Mouse (Mus musculus): Measurements from ENCODE around the gene Lrrc29. TPM values are rescaled to one million over a fixed set of nuclear protein-coding genes. Genes with fewer than 3 reads are reported as not detected.

Gene Lrrc29
- polyA plus RNA-seq, 3 experiments from 2014 or later = 1.8 to 4.2 (median 3.2) TPM

GRCm38 (mm10) chr8:105343791-105344574 lies 17.9 kb upstream of the Lrrc29 start:
- no peak for ATAC-seq

- no peak for ATAC-seq
Observed at GRCm38 (mm10) chr8:105342768-105343167, 16.7 kb upstream of the Lrrc29 start.

- no peak for ATAC-seq
Observed at GRCm38 (mm10) chr8:105341399-105341798, 15.3 kb upstream of the Lrrc29 start.

- ATAC-seq = no peak
Observed at GRCm38 (mm10) chr8:105339886-105340635, 14.0 kb upstream of the Lrrc29 start.

- ATAC-seq = no peak
Observed at GRCm38 (mm10) chr8:105338992-105339391, 12.9 kb upstream of the Lrrc29 start.

GRCm38 (mm10) chr8:105336373-105337130 lies 10.5 kb upstream of the Lrrc29 start:
- ATAC-seq = no peak

- no peak for ATAC-seq
Observed at GRCm38 (mm10) chr8:105332523-105332922, 6.4 kb upstream of the Lrrc29 start.

GRCm38 (mm10) chr8:105331931-105332330 lies 5.9 kb upstream of the Lrrc29 start:
- ATAC-seq = no peak

- no peak for ATAC-seq
Observed at GRCm38 (mm10) chr8:105331469-105331868, 5.4 kb upstream of the Lrrc29 start.

GRCm38 (mm10) chr8:105330325-105330724 lies 4.2 kb upstream of the Lrrc29 start:
- no peak for ATAC-seq

- ATAC-seq = no peak
Observed at GRCm38 (mm10) chr8:105326968-105327367, 890 bp upstream of the Lrrc29 start.

GRCm38 (mm10) chr8:105325641-105326093 lies 411 bp downstream of the Lrrc29 start:
- ATAC-seq = no peak

GRCm38 (mm10) chr8:105323183-105323582 lies 2.9 kb downstream of the Lrrc29 start:
- no peak for ATAC-seq

- no peak for ATAC-seq
Observed at GRCm38 (mm10) chr8:105318662-105319190, 7.4 kb downstream of the Lrrc29 start.

- ATAC-seq = no peak
Observed at GRCm38 (mm10) chr8:105317941-105318340, 8.1 kb downstream of the Lrrc29 start.

- no peak for ATAC-seq
Observed at GRCm38 (mm10) chr8:105315073-105315769, 10.9 kb downstream of the Lrrc29 start.

- ATAC-seq = no peak
Observed at GRCm38 (mm10) chr8:105313622-105314402, 12.3 kb downstream of the Lrrc29 start.

GRCm38 (mm10) chr8:105312891-105313481 lies 13.1 kb downstream of the Lrrc29 start:
- no peak for ATAC-seq

GRCm38 (mm10) chr8:105311718-105312117 lies 14.4 kb downstream of the Lrrc29 start:
- ATAC-seq = no peak

- ATAC-seq = no peak
Observed at GRCm38 (mm10) chr8:105310118-105310517, 16.0 kb downstream of the Lrrc29 start.
